Mouse (Mus musculus) lung, postnatal 0 days (tissue): ENCODE measurements around the gene Pdxk. TPM values are rescaled to one million over a fixed set of nuclear protein-coding genes. Genes with fewer than 3 reads are reported as not detected.

Experiments
- ATAC-seq: fragments of 200-750 bp; cut with Nextera tagmentation; 2 replicates; pipeline ENCODE4 v1.8.0; 2017; ENCODE audit warnings: moderate library complexity
- DNase-seq: peaks from one replicate; pipeline ENCODE4 v3.0.0-alpha.2; 2016; ENCODE audit warnings: low spot score
- H3K27ac ChIP-seq: fragments of 300-500 bp; sonication (generic); 2 replicates; pipeline ENCODE4 v1.5.1; 2014; ENCODE audit warnings: antibody characterized with exemption, mild to moderate bottlenecking, low read length, mixed read lengths
- H3K27me3 ChIP-seq: fragments of 300-500 bp; sonication (generic); replicated peaks from 2 replicates; pipeline ENCODE4 v1.6.1; 2014; ENCODE audit warnings: low read length, mixed read lengths; ENCODE audit not compliant: insufficient read depth
- H3K36me3 ChIP-seq: fragments of 300-500 bp; sonication (generic); 2 replicates; pipeline ENCODE4 v1.6.1; 2014; ENCODE audit warnings: low read length, mixed read lengths; ENCODE audit not compliant: insufficient read depth
- H3K4me1 ChIP-seq: fragments of 300-500 bp; sonication (generic); 2 replicates; pipeline ENCODE4 v1.6.1; 2014; ENCODE audit warnings: antibody characterized with exemption, low read depth, low read length, mixed read lengths; ENCODE audit not compliant: insufficient read depth
- H3K4me2 ChIP-seq: fragments of 300-500 bp; sonication (generic); replicated peaks from 2 replicates; pipeline ENCODE4 v1.6.1; 2014; ENCODE audit warnings: low read depth, mild to moderate bottlenecking, low read length, moderate library complexity, mixed read lengths
- H3K4me3 ChIP-seq: fragments of 300-500 bp; sonication (generic); 2 replicates; pipeline ENCODE4 v1.5.1; 2014; ENCODE audit warnings: low read depth, low read length
- H3K9ac ChIP-seq: fragments of 300-500 bp; sonication (generic); replicated peaks from 2 replicates; pipeline ENCODE4 v1.6.1; 2014; ENCODE audit warnings: low read depth, mild to moderate bottlenecking
- H3K9me3 ChIP-seq: fragments of 300-500 bp; sonication (generic); 2 replicates; pipeline ENCODE4 v1.6.1; 2016; ENCODE audit warnings: low read length, mixed read lengths
- CTCF ChIP-seq: IDR thresholded peaks from 2 replicates; pipeline ENCODE4 v1.5.1; 2016; ENCODE audit warnings: antibody characterized with exemption, mild to moderate bottlenecking
- EP300 ChIP-seq: IDR thresholded peaks from 2 replicates; pipeline ENCODE4 v1.6.1; 2016; ENCODE audit warnings: antibody characterized with exemption, mild to moderate bottlenecking, control low read depth
- WGBS: fragments of 180-500 bp; shearing (Covaris S2); extraction: QIAGEN DNeasy Blood & Tissue Kit; methylation state at CpG from one replicate; pipeline ENCODE4 v1.1.7; 2014; 5-methylcytosine and 5-hydroxymethylcytosine counted together
- polyA plus RNA-seq: library from polyadenylated mRNA; unstranded; fragments of >200 nt; fragmentation: Nextera tagmentation; extraction: Ambion mirVana; gene quantifications from 2 replicates; pipeline ENCODE4 v1.2.1, GENCODE M21; 2015

Gene Pdxk
- polyA plus RNA-seq, 1 experiment from 2014 or later, result 4.9 TPM

GRCm38 (mm10) chr10:78461767-78462166, 3.0 kb downstream of the Pdxk start:
- H3K4me3 ChIP-seq, result no peak overlapping the region
- H3K9ac ChIP-seq, result no peak overlapping the region
- H3K27ac ChIP-seq, result no peak overlapping the region
- no peaks in the 10 kb centered on the region for H3K9me3 ChIP-seq
- ATAC-seq (no peak), DNase-seq (no peak)
- H3K4me1 ChIP-seq, result peaks cover 9% of the 10 kb centered on the region; the same call in 1 of the 2 replicates
- no peak overlapping the region for H3K4me2 ChIP-seq
- H3K36me3 ChIP-seq, result no peaks in the 10 kb centered on the region
- H3K27me3 ChIP-seq, result no peaks in the 10 kb centered on the region
- TF ChIP-seq CTCF, result peak; percentile 47
- TF ChIP-seq EP300, result no peak
- 69% methylated on average over 4 of the region's 4 CpGs for WGBS

DNA sequence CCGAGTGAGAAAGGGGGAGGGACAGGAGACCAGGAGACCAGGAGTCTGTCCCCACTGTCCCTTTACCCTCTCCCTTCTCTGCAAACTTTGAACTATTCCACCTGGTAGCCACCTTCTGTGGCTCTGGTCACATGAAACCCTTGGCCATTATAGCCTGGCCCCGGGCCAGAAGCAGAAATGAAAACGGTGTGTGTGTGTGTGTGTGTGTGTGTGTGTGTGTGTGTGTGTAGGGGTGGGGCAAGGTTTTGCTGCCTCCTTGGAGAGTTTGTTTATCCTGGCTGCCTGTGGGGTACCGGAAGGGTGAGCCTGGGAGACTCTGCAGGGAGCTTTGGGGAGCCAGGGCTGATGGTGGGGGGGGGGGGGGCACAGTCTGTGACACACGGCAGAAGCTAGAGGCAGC, 4.3 kb downstream of the Pdxk start:
- TF ChIP-seq CTCF (no peak), EP300 (no peak)
- DNase-seq, result no peak
- Histone ChIP-seq H3K9me3 (no peaks in the 10 kb centered on the region), H3K4me2 (no peak overlapping the region), H3K9ac (no peak overlapping the region), H3K4me3 (no peak overlapping the region), H3K27ac (no peak overlapping the region), H3K36me3 (no peaks in the 10 kb centered on the region), H3K4me1 (peaks cover 9% of the 10 kb centered on the region; the same call in 1 of the 2 replicates), H3K27me3 (no peaks in the 10 kb centered on the region)
- 26% methylated on average over 5 of the region's 5 CpGs for WGBS
- ATAC-seq, result no peak

DNA sequence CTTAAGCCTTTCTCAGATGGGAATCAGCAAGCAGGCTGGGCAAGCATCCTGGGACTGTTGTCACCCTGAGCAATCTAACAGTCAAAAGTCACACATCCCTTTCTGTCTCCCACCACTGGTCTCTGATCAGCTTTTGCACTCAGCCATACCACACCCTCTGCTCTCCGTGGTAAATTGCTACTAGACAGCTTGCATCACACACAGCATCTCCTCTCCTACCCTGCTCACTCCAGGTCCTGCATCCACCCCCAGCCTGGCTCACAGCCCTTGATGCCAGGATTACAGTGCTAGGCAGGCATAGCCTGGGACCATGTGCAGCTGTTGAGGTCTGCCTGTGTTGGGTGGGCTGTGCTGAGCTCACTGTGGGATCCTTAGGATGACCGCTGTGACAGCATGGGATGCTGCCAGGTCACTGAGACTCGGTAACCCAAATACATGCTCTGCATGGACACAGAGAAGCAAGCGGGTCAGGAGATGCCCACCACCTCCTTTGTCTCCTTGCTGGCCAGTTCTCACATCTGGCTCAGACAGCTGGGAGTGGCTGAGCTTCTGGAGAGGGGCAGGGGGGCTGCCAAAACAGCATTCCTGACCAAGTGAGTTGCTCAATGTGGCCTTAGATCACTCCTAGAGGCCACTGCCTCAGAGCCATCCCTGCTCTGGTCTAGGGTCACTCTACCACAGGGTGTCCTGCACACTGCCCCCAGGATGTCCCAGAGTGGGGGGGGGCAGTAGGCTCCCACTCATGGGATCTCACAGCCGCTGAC, 6.2 kb downstream of the Pdxk start:
- Histone ChIP-seq H3K4me3 (no peak overlapping the region), H3K9me3 (no peaks in the 10 kb centered on the region), H3K4me2 (no peak overlapping the region), H3K27ac (no peak overlapping the region), H3K9ac (no peak overlapping the region), H3K4me1 (peaks cover 4% of the 10 kb centered on the region; the same call in 1 of the 2 replicates), H3K36me3 (no peaks in the 10 kb centered on the region), H3K27me3 (no peaks in the 10 kb centered on the region)
- peak; percentile 34 for DNase-seq
- WGBS, result 55% methylated on average over 5 of the region's 5 CpGs
- ATAC-seq, result peak; percentile 16
- TF ChIP-seq CTCF (no peak), EP300 (no peak)

DNA sequence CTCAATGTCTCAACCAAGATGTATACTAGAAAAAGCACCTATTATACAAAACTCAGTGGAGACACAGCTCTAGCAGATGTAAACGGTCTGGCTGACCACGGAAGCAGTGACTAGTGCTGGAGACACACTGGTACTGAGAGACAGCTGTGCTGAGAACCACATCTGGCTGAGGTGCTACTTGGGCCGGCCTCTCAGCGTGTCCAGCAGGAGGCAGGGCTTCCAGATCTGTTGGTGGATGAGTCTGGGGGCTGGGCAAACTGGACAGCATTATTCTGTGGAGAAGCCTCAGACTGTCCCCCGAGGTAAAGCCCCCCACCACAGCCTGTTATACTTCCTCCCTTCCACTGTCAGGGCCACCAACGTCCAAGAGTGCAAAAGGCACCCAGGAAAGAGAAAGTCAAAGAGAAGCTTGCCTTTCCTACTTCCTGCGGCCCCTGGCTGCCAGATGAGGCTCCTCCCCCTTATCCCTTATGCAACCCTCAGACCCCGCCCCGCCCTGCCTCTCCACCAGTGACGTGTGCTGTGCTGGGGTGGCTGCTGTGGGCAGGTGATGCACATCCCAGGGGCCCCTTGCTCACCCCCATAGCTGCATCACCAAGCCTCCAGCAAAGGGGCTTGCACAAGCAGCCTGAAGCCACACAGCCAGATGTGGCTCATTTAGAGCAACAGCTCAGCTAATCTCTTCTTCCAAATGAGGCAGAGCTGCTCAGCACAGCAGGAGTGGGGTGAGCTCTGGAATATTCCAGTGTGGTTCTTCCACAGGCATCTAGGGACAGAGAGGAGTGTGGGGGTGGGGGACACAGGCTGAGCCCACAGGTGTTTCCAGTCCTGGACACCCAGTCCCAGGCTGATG, 7.1 kb downstream of the Pdxk start:
- ATAC-seq, result peak; percentile 82
- 19% methylated on average over 10 of the region's 10 CpGs for WGBS

DNA sequence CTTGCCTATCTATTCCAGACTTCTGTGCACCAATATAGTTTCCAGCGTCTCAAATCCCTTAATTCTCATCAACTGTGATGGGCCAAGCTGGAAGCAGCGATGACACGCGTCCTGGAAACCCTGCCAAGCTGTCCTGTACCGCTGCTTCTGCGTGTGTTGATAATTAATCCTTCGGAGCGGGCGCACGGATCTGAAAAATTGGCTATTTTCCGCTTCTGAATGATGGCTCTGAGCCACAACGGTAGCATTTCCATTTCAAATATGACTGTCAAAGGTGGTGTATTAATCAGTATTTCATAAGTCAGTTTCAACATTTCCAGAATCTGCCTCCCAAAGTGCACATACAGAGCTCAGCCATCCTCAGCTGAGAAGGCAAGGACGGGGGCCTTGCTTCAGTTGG, 8.1 kb downstream of the Pdxk start:
- H3K4me1 ChIP-seq, result peaks cover 4% of the 10 kb centered on the region; the same call in 1 of the 2 replicates

More for the DNA sequence above, 7.1 kb downstream of the Pdxk start:
- TF ChIP-seq CTCF (peak; percentile 36), EP300 (no peak)
- peak overlapping the region; percentile 30 for H3K4me2 ChIP-seq
- peaks cover 4% of the 10 kb centered on the region; the same call in 1 of the 2 replicates for H3K4me1 ChIP-seq
- H3K27ac ChIP-seq, result no peak overlapping the region
- no peaks in the 10 kb centered on the region for H3K9me3 ChIP-seq
- no peaks in the 10 kb centered on the region for H3K36me3 ChIP-seq
- H3K27me3 ChIP-seq, result no peaks in the 10 kb centered on the region
- DNase-seq, result peak; percentile 86
- H3K9ac ChIP-seq, result no peak overlapping the region
- H3K4me3 ChIP-seq, result no peak overlapping the region

DNA sequence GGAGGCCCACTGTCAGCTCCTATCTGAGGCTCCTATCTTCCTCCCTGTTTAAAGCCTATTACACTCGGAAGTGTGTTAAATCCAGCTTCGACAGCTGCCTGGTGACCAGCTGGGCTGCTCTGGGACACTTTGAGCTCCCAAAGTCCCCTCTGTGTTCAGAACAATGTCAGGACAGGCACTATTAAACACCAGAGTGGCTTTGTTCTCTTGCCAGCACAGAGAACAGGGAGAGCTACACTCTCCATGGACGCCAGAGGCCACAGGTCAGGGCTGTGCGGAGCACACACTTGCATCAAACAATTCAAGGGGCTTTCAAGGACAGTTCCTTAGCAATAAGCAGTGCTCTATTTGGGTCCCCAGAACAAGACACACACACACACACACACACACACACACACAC, 12.1 kb downstream of the Pdxk start:
- WGBS, result 44% methylated on average over 4 of the region's 4 CpGs
- no peaks in the 10 kb centered on the region for H3K9me3 ChIP-seq
- ATAC-seq, result no peak
- no peak overlapping the region for H3K27ac ChIP-seq
- H3K36me3 ChIP-seq, result no peaks in the 10 kb centered on the region
- DNase-seq, result no peak
- no peaks in the 10 kb centered on the region for H3K4me1 ChIP-seq
- no peak overlapping the region for H3K9ac ChIP-seq
- H3K27me3 ChIP-seq, result no peaks in the 10 kb centered on the region
- H3K4me2 ChIP-seq, result no peak overlapping the region
- TF ChIP-seq EP300, result no peak
- no peak for TF ChIP-seq CTCF
- H3K4me3 ChIP-seq, result no peak overlapping the region

More for the DNA sequence above, 8.1 kb downstream of the Pdxk start:
- Histone ChIP-seq H3K36me3 (no peaks in the 10 kb centered on the region), H3K27ac (no peak overlapping the region), H3K9me3 (no peaks in the 10 kb centered on the region), H3K9ac (no peak overlapping the region), H3K27me3 (no peaks in the 10 kb centered on the region), H3K4me3 (no peak overlapping the region), H3K4me2 (no peak overlapping the region)
- WGBS, result 61% methylated on average over 13 of the region's 13 CpGs
- DNase-seq (no peak), ATAC-seq (no peak)
- TF ChIP-seq EP300 (no peak), CTCF (no peak)
